Mouse (Mus musculus): ENCODE results near the gene Tbc1d4.

Gene Tbc1d4

GRCm38 (mm10) chr14:101499838-101500237 lies 109.2 kb downstream of the Tbc1d4 start:
- no peak for DNase-seq

DNA sequence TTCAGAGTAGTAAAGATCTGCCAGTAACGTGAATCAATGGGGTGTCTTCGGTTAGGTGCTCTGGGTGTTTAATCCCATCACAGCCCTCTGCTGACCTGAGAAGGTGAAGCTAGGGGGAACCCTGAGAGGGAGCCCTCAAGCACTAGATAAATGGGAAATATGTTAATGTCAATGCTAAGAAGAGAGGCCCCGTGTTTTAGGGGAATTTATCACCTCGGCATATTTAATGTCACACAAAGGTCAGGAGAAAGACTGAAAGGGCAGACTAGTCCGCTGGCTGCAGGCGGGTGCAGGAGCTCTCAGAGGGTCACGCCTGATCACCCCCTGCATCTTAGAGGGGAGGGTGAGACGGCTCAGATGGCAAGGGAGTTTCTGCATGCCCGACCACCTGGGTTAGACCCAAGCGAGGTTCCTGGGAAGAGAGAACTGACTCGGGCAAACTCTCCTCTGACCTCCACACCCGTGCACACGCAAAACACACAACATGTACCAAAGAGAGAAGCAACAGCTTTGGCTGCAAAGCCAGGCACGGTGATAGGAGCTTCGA lies 120.7 kb downstream of the Tbc1d4 start:
- DNase-seq, result no peak

GRCm38 (mm10) chr14:101486550-101486949 lies 122.4 kb downstream of the Tbc1d4 start:
- DNase-seq, result no peak

DNA sequence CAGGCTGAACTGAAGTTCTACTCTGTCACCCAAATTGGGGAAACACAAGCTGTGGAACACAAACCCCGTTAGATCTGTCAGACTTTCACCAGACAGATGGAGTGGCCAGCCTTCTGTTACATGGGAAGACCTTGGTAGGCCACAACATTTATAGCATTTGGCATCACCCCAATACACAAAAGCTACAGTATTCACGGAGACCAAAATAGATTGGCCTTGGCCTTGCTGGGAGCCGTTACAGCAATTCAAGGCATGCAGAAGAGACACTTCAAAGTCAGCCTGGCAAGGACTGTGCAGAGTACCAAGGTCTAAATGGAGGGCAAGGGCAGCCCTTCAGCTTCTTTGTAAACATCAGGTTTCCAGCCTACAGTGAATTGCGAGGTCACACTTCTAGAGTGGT lies 125.8 kb downstream of the Tbc1d4 start:
- DNase-seq, result peak in 1 of 2 experiments; percentile 9

DNA sequence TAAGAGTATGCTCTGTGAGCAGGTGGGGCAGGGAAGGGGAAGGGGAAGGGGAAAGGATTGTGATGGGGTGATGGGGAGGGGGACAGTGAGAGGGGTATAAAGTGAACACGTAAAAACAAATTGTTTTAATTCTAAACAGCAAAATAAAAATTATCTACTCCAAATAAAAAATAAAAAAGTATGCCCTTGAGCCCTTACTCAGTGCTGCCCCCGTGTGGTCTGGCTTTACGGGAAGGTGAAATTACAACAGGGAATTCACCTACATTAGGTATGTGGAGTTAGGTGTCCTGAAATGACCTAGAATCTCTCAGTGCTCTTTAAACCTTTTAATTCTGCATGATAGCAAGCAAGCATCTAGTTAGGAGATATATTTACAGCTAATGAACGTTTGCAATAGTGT lies 126.7 kb downstream of the Tbc1d4 start:
- DNase-seq, result peak in 1 of 2 experiments; percentile 80

DNA sequence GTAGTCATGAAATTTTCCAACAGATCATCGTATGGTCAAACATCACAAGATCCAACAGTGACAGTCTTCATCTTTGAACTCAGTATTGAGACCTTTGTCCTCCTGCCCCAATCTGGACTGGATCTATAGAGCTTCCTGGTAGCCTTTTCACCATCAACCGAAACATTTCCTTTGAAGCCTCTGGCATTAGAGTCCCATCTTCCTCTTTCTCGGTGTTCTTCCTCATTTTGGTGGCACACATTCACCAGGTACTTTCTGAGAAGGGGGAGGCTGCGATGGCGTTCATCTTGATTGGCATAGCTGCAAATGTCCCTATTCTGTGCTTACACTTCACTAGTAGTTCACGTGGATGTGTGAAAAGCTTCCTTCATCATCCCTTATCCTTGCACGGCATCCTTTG lies 127.8 kb downstream of the Tbc1d4 start:
- no peak for DNase-seq

DNA sequence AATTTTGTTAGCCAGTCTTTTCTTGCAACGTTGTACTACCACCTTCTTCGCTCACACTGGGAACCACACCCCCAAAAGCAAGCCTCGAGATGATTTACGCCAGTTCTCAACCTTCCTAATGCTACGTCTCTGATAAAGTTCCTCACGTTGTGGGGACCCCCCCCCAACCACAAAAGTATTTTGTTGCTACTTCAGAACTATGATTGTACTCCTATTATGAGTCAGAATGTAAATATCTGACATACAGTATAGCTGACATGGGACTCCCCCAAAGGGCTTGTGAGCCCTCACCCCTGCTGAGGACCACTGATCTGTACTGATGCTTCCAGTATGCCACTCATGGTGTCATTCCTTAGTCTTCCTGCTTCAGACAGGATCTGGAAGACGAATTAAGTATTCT lies 128.4 kb downstream of the Tbc1d4 start:
- no peak for DNase-seq

- DNase-seq, result no peak
Observed at GRCm38 (mm10) chr14:101477827-101478220, 131.2 kb downstream of the Tbc1d4 start.

GRCm38 (mm10) chr14:101477081-101477826 lies 131.7 kb downstream of the Tbc1d4 start:
- peak; percentile 54 to 65 for DNase-seq

GRCm38 (mm10) chr14:101469475-101470093 lies 139.4 kb downstream of the Tbc1d4 start:
- DNase-seq, result no peak

- no peak for DNase-seq
Observed at GRCm38 (mm10) chr14:101468143-101468542, 140.8 kb downstream of the Tbc1d4 start.

- DNase-seq, result no peak
Observed at GRCm38 (mm10) chr14:101467532-101467931, 141.5 kb downstream of the Tbc1d4 start.

- DNase-seq, result no peak
Observed at GRCm38 (mm10) chr14:101466521-101466920, 142.5 kb downstream of the Tbc1d4 start.

DNA sequence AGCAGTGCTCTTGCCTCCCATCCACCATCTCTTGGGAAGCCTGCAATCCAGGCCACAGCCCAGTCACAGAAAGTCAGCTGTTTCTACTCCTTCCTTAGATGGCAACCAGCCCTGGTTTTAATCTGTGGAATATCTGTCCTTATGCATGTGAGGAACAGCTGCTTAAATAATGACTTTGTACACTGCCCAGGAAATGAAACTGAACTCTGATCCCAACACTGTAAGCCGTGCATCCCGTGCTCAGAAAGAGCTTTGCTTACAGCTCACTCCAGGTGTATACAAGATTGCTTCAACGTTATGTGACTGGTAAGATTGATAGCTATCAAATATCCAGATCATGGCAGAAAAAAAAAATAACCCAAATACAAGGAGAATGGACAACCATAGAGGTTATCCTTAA lies 143.1 kb downstream of the Tbc1d4 start:
- DNase-seq, result no peak

- peak; percentile 70 to 82 for DNase-seq
Observed at GRCm38 (mm10) chr14:101460768-101461167, 148.2 kb downstream of the Tbc1d4 start.

DNA sequence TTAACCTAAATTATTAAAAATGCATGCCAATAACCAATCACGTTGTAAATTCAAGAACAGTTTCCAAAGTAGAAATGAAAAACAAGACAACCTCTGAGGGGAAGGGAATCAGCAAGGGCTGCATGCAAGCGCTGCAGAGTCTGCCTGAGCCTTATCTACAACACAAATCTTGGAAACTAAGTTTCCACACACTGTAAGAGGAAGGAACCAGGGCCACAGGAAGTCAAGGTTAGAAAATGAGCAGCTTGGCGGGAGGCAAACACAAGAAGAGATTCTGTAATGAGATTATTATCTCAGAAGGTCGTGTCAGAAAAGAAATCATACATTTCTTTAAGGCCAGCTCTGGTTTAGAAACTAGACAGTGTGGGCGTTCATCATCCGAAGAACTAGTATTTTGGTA lies 156.1 kb downstream of the Tbc1d4 start:
- no peak for DNase-seq

GRCm38 (mm10) chr14:101447857-101448256 lies 161.1 kb downstream of the Tbc1d4 start:
- no peak for DNase-seq

DNA sequence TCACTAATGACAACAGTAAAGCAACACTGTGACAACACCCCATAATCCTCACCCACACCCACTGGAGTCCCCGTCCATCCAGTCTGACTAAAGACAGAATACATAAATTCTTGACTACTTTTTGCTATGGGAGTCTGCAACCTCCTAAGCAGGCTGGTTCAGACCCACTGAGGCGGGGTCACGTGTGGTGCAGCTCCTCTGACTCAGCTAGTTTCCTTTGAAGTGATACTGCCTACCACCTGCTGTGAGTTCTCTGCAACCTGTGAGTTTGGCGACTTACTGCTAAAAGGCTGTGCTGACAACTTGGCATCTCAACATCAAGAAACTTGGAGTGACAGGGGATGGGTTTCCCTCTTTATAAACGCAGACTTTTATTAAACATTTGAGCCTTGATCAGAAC lies 163.8 kb downstream of the Tbc1d4 start:
- DNase-seq, result no peak

DNA sequence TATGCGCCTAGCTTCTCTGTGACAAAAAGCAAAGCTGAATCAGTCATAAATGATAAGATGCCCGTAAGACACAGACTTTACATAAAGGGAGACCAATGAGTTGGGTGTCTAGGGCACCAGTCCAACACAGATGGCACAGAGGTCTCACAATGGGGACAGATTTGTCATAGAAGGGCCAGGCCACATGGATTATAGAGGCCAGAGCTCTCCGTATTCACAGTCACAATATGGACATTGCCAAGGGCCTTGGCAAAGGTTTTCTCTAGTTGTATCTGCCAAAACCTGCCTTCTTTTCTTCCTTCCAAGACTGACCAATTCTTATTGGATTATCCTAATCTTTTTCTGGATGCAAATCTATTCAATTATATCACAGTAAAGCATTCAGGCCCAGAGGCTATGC lies 171.1 kb downstream of the Tbc1d4 start:
- DNase-seq, result no peak

GRCm38 (mm10) chr14:101430536-101430935 lies 178.5 kb downstream of the Tbc1d4 start:
- DNase-seq, result no peak

- no peak for DNase-seq
Observed at GRCm38 (mm10) chr14:101428805-101429516, 180.0 kb downstream of the Tbc1d4 start.

- DNase-seq, result no peak
Observed at GRCm38 (mm10) chr14:101417679-101418078, 191.3 kb downstream of the Tbc1d4 start.
